Mouse (Mus musculus) heart, embryonic 12.5 days (tissue): Measurements from ENCODE around the gene Hmbs. TPM values are rescaled to one million over a fixed set of nuclear protein-coding genes. Genes with fewer than 3 reads are reported as not detected.
"Not testable (repeated sequence)": the region's sequence is repeated elsewhere in the genome, so short reads cannot be mapped to it uniquely, and the experiment has no call there.

ENCODE experiments used
- ATAC-seq: fragments of 200-750 bp; cut with Nextera tagmentation; 2 replicates; pipeline ENCODE4 v1.8.0; 2017; ENCODE audit warnings: moderate TSS enrichment, moderate library complexity; ENCODE audit not compliant: insufficient number of reproducible peaks, low FRiP score
- H3K27ac ChIP-seq: fragments of 300-500 bp; sonication (generic); 2 replicates; pipeline ENCODE4 v1.5.1; 2016; ENCODE audit warnings: mild to moderate bottlenecking, moderate library complexity; ENCODE audit not compliant: poor library complexity, severe bottlenecking
- H3K27me3 ChIP-seq: fragments of 300-500 bp; sonication (generic); replicated peaks from 2 replicates; pipeline ENCODE4 v1.6.1; 2016; ENCODE audit warnings: mild to moderate bottlenecking, moderate library complexity
- H3K36me3 ChIP-seq: fragments of 300-500 bp; sonication (generic); 2 replicates; pipeline ENCODE4 v1.6.1; 2016; ENCODE audit warnings: mild to moderate bottlenecking, moderate library complexity
- H3K4me1 ChIP-seq: fragments of 300-500 bp; sonication (generic); replicated peaks from 2 replicates; pipeline ENCODE4 v1.6.1; 2016; ENCODE audit warnings: mild to moderate bottlenecking
- H3K4me2 ChIP-seq: fragments of 300-500 bp; sonication (generic); 2 replicates; pipeline ENCODE4 v1.6.1; 2016; ENCODE audit warnings: mild to moderate bottlenecking, moderate library complexity
- H3K4me3 ChIP-seq: fragments of 300-500 bp; sonication (generic); 2 replicates; pipeline ENCODE4 v1.5.1; 2016; ENCODE audit warnings: mild to moderate bottlenecking
- H3K9ac ChIP-seq: fragments of 300-500 bp; sonication (generic); 2 replicates; pipeline ENCODE4 v1.6.1; 2016; ENCODE audit warnings: mild to moderate bottlenecking, moderate library complexity
- H3K9me3 ChIP-seq: fragments of 300-500 bp; sonication (generic); replicated peaks from 2 replicates; pipeline ENCODE4 v1.6.1; 2016; ENCODE audit warnings: mild to moderate bottlenecking, moderate library complexity
- WGBS: fragments of 180-500 bp; shearing (Covaris S2); methylation state at CpG from one replicate; pipeline ENCODE4 v1.1.7; 2016; 5-methylcytosine and 5-hydroxymethylcytosine counted together
- polyA plus RNA-seq: library from polyadenylated mRNA; unstranded; fragments of >200 nt; fragmentation: Nextera tagmentation; extraction: Ambion mirVana; gene quantifications from 2 replicates; pipeline ENCODE4 v1.2.1, GENCODE M21; 2016

Gene Hmbs
- polyA plus RNA-seq, 1 experiment from 2014 or later, result 176 TPM

DNA sequence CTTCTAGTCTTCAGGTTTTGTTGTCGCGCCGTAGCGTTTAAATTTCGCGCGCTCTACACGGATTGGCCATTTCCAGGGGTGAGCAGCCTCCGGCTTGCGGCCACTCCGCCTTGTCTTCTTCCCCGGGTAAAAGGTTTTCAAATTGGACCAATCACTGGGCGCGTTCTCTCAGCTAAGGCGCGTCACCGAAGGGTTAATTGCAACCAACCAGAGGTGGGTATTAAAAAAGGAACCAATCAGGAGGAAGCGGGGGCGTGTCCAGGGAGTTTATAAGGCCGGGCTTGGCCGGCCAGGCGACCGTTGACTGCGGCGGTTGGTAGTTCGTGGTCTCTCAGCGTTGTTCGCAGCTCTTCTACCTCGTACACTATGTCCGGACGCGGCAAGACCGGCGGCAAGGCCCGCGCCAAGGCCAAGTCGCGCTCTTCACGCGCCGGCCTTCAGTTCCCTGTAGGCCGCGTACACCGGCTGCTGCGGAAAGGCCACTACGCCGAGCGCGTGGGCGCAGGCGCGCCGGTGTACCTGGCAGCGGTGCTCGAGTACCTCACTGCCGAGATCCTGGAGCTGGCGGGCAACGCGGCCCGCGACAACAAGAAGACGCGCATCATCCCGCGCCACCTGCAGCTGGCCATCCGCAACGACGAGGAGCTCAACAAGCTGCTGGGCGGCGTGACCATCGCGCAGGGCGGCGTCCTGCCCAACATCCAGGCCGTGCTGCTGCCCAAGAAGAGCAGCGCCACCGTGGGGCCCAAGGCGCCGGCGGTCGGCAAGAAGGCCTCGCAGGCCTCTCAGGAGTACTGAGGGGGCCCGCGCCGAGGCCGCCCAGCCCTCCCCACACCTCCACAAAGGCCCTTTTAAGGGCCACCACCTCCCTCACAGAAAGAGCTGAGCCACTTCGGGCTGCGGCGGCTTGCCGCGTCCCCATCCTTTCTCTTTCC, 9.4 kb downstream of the Hmbs start, which contains the start of gene H2afx:
TSS of gene H2afx (plus strand) at position 299 of the 935 bp plus-strand sequence.
- Histone ChIP-seq H3K27ac (peak within 1 kb of the TSS; percentile 99), H3K4me3 (peak within 1 kb of the TSS; percentile 95), H3K9me3 (no peaks in the 10 kb centered on the region), H3K4me1 (peaks cover 17% of the 10 kb centered on the region), H3K27me3 (no peaks in the 10 kb centered on the region), H3K4me2 (peak within 1 kb of the TSS; percentile 69), H3K9ac (peak within 1 kb of the TSS; percentile 98), H3K36me3 (peaks cover 70% of the 10 kb centered on the region)
- peak; percentile 93 for ATAC-seq
- WGBS, result under 1% methylated on average over 91 of the region's 91 CpGs

DNA sequence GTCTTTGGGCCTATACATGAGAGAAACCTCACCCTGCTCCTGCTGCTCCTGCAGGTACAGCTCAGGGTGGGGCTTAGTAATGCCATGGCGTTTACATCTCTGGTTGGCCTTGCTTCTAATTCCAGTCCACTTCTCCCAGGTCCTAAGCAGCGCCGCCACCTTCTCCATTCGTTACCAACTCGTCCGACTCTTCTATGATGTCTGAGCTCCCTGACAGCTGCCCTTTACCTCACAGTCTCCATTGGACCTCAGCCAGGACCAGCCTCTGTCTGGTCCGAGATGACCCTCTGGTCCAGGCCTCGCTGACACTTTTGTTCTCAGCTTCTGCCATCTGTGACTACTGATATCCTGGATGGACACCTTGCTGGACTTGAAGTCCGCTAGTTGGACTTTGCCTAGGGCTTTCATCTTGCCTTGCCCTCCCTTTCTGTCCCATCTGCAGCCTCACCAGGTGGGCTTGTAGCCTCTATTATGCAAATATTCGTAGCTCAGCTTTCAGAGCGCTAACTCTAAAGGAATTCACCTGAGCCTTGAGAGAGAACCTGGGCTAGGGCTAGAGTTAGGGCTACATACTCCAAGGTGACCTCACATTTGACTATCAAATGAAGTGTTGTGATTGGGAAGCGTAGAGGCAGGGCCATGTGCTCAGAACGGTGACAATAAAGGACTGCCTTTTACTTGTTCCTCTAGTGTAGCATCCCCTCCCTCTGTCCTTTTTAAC, 10.9 kb downstream of the Hmbs start:
- Histone ChIP-seq H3K9ac (no peak overlapping the region), H3K27ac (no peak overlapping the region), H3K4me1 (peaks cover 17% of the 10 kb centered on the region), H3K4me3 (no peak overlapping the region), H3K4me2 (no peak overlapping the region), H3K27me3 (no peaks in the 10 kb centered on the region), H3K36me3 (peaks cover 69% of the 10 kb centered on the region), H3K9me3 (no peaks in the 10 kb centered on the region)
- 93% methylated on average over 13 of the region's 13 CpGs for WGBS
- no peak for ATAC-seq

DNA sequence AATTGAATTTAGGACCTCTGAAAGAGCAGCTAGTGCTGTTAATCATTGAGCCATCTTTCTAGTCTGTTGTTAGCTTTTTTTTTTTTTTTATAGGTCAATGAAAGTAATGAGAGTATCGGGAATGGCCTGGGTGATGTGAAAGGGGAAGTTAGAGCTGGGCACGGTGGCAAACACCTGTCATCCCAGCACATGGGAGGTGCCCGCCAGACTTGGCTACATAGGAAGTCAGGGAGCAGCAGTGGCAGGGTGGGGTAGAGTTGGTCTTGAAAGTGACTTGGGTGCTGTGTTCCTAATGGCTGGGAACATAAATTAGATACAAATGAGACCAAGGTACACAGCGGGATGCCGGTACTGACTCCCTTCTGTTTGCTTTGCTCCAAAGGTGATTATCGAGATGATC, 13.3 kb downstream of the Hmbs start:
- no peak overlapping the region for H3K27ac ChIP-seq
- 94% methylated on average over 6 of the region's 6 CpGs for WGBS
- H3K9ac ChIP-seq, result no peak overlapping the region
- no peaks in the 10 kb centered on the region for H3K9me3 ChIP-seq
- ATAC-seq, result no peak
- H3K27me3 ChIP-seq, result no peaks in the 10 kb centered on the region
- H3K4me3 ChIP-seq, result no peak overlapping the region
- H3K4me1 ChIP-seq, result peaks cover 10% of the 10 kb centered on the region
- H3K4me2 ChIP-seq, result no peak overlapping the region
- H3K36me3 ChIP-seq, result peaks cover 54% of the 10 kb centered on the region

DNA sequence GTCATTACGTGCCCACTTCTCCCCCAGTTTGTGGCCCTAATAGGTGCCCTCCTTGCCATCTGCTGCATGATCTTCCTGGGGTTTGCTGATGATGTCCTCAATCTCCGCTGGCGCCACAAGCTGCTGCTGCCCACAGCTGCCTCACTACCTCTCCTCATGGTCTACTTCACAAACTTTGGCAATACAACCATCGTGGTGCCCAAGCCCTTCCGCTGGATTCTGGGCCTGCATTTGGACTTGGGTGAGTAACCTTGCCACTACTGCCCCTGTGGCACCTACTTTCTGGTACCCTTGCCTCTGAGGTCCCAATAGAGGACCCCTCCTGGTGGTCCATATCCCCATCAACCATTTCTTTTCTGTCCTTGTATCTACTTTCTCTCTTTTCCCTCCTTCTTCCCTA, 16.1 kb downstream of the Hmbs start:
- Histone ChIP-seq H3K9ac (peak overlapping the region; percentile 90), H3K27me3 (no peaks in the 10 kb centered on the region), H3K27ac (peak overlapping the region; percentile 95; the same call in 1 of the 2 replicates), H3K4me1 (peaks cover 12% of the 10 kb centered on the region), H3K4me3 (peak overlapping the region; percentile 73), H3K9me3 (no peaks in the 10 kb centered on the region), H3K36me3 (peaks cover 43% of the 10 kb centered on the region), H3K4me2 (peak overlapping the region; percentile 72)
- ATAC-seq, result no peak
- WGBS, result 90% methylated on average over 5 of the region's 5 CpGs

DNA sequence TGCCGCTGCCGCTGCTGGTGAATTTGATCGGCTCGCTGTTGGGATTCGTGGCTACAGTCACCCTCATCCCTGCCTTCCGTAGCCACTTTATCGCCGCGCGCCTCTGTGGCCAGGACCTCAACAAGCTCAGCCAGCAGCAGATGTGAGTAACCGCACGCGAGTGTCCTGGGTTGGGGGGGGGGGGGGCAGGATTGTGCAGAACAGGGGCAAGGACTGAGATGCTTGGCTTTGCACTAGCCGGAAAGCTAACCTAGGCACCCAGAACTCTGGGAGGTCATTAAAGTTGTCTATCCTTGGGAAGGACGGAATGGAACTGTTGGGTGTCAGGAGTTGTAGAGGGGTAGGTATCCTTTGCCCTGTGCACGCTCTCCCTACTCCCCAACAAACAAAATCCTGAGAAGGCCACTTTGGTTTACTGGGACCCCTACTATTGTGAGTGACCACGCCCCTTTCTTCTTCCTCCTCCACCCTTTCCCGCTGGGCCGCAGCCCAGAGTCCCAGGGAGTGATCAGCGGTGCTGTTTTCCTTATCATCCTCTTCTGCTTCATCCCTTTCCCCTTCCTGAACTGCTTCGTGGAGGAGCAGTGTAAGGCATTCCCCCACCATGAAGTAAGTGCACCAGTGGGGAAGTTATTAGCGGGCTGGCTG, 16.8 kb downstream of the Hmbs start:
- no peaks in the 10 kb centered on the region for H3K9me3 ChIP-seq
- peak; percentile 71 for ATAC-seq

DNA sequence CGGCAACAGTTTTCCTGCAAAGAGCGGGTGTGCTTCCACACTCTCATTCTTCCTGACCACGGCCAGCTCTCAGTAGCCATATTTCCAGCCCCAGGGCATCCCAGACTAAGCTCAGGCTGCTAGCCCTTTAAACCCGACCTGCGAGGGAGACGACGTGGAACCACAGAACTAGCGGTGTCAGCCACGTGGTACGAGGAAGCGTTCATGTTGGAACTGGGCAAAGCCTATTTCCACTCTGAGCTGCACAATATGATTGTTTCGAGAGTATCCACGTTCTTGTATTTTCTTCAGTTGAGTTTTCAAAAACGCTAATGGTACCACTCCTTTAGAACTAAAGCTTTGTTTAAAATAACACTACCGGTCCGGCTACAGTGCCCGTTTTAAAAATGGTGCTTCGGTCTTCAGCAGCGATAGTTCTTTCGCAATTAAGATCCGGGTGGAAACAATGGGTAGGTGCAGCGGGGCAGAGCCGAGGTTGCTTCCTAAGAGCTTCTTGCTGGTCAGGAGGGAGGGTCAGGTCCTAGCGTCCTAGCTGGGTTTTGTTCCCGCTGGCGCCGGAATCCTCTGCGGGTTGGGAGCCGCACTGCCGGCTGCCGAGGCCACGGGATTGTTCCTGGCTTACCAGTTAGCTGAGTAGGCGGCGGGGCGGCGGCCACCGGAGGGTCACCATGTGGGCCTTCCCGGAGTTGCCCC, 17.5 kb downstream of the Hmbs start:
- under 1% methylated on average over 38 of the region's 38 CpGs for WGBS
- peak overlapping the region; percentile 73 for H3K4me3 ChIP-seq

More for the DNA sequence above, 16.8 kb downstream of the Hmbs start:
- H3K9ac ChIP-seq, result peak overlapping the region; percentile 90
- H3K4me2 ChIP-seq, result peak overlapping the region; percentile 72
- H3K36me3 ChIP-seq, result peaks cover 36% of the 10 kb centered on the region
- H3K27me3 ChIP-seq, result no peaks in the 10 kb centered on the region
- peak overlapping the region; percentile 95 for H3K27ac ChIP-seq
- 0% methylated on average over 22 of the region's 22 CpGs for WGBS
- peak overlapping the region; percentile 73 for H3K4me3 ChIP-seq
- peaks cover 12% of the 10 kb centered on the region for H3K4me1 ChIP-seq

DNA sequence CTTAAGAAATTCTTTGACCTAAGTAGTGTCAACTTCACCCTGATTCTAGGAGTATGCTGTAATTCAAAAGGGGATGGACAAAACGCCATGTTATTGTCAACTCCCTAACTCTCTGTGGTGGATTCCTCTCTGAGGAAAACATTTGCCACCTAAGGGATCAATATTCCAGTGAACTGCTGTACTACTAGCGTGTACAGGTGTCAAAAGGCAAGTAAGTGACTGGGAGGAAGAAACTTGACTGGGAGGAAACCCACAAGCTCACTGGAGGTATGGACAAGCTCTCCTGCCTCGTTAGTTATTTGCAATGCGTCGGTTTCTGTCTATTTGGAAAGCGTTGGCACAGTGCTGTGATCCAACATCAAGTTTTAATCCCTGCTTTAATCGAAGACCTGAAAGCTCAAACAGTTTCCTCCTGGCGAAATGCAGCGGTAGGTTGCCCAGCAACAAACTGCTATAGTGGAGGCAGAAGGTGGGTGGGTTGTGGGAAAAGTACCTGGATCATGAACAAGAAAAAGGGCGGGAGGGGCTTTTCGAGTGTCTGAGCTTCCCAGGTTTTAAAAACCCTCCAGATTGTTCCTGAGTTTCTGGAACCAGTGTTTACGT, 18.2 kb downstream of the Hmbs start, which contains the start of gene Dpagt1:
TSS of gene Dpagt1 (plus strand) at position 252 of the 603 bp plus-strand sequence.
- 3% methylated on average over 12 of the region's 12 CpGs for WGBS
- Histone ChIP-seq H3K9me3 (no peaks in the 10 kb centered on the region), H3K27ac (peak within 1 kb of the TSS; percentile 95), H3K4me1 (peaks cover 14% of the 10 kb centered on the region), H3K4me2 (peak within 1 kb of the TSS; percentile 72), H3K36me3 (peaks cover 23% of the 10 kb centered on the region), H3K9ac (peak within 1 kb of the TSS; percentile 90), H3K27me3 (no peaks in the 10 kb centered on the region), H3K4me3 (peak within 1 kb of the TSS; percentile 73)
- no peak for ATAC-seq

More for the DNA sequence above, 17.5 kb downstream of the Hmbs start:
- H3K36me3 ChIP-seq, result peaks cover 30% of the 10 kb centered on the region
- no peaks in the 10 kb centered on the region for H3K9me3 ChIP-seq
- peaks cover 12% of the 10 kb centered on the region for H3K4me1 ChIP-seq
- H3K27ac ChIP-seq, result peak overlapping the region; percentile 95
- peak overlapping the region; percentile 72 for H3K4me2 ChIP-seq
- peak overlapping the region; percentile 90 for H3K9ac ChIP-seq
- ATAC-seq, result peak; percentile 91
- no peaks in the 10 kb centered on the region for H3K27me3 ChIP-seq

DNA sequence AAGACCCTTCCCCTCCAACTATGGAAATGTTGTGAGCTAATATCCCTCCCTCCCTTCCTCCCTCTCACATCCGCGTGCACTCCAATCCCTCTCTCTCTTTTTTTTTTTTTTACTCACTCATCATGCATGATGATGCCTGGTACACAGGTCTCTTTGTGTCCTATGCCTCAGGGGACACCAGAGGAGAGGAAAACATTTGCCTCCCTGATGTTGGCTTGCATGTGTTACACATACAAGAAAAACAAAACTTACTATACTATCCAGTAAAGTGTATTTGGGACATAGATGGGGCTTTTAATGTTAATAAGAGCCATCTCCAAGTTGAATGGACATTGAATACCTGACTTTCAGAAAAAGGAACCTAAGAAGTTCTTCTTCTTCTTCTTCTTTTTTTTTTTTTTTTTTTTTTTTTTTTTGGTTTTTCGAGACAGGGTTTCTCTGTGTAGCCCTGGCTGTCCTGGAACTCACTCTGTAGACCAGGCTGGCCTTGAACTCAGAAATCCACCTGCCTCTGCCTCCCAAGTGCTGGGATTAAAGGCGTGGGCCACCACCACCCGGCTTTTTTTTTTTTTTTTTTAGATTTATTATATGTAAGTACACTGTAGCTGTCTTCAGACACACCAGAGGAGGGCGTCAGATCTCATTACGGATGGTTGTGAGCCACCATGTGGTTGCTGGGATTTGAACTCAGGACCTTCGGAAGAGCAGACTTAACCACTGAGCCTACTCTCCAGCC, 18.8 kb downstream of the Hmbs start:
- Histone ChIP-seq H3K4me1 (peaks cover 19% of the 10 kb centered on the region), H3K4me3 (peak overlapping the region; percentile 73), H3K9ac (peak overlapping the region; percentile 90), H3K27ac (peak overlapping the region; percentile 95; the same call in 1 of the 2 replicates), H3K36me3 (peaks cover 16% of the 10 kb centered on the region), H3K4me2 (peak overlapping the region; percentile 72)
- not testable (repeated sequence) for H3K9me3 ChIP-seq, ATAC-seq, H3K27me3 ChIP-seq
- 70% methylated on average over 7 of the region's 8 CpGs for WGBS

DNA sequence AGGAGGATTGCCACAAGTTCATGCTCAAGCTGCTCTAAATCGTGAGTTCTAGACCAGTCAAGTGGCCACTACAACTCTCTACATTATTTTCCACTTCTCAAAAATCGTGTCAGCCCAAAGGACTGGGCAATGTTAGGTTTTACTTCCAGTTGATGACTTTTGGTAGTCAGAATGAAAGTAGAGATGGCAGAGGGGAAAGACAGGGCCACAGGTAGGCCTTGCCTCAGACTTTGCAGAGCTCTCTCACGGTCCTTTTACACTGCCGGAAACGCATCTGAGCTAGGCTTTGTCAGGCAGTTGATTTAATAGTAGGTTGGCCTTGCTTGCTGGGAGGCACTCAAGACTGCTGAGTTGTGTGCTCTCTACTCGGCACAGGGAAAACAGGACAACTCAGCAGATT, 19.9 kb downstream of the Hmbs start:
- WGBS, result 83% methylated on average over 6 of the region's 6 CpGs
- Histone ChIP-seq H3K27ac (no peak overlapping the region), H3K9ac (no peak overlapping the region), H3K4me1 (peaks cover 21% of the 10 kb centered on the region), H3K4me3 (no peak overlapping the region), H3K36me3 (peaks cover 9% of the 10 kb centered on the region), H3K9me3 (no peaks in the 10 kb centered on the region), H3K4me2 (no peak overlapping the region), H3K27me3 (no peaks in the 10 kb centered on the region)
- ATAC-seq, result no peak
